Mouse (Mus musculus) 3T3-L1 (cell line): Measurements from ENCODE around the gene Rassf6.

Experiments used
- DNase-seq: peaks from one replicate; pipeline ENCODE4 v3.0.0-alpha.2; 2015; ENCODE audit warnings: low read depth, low spot score

Gene Rassf6

DNA sequence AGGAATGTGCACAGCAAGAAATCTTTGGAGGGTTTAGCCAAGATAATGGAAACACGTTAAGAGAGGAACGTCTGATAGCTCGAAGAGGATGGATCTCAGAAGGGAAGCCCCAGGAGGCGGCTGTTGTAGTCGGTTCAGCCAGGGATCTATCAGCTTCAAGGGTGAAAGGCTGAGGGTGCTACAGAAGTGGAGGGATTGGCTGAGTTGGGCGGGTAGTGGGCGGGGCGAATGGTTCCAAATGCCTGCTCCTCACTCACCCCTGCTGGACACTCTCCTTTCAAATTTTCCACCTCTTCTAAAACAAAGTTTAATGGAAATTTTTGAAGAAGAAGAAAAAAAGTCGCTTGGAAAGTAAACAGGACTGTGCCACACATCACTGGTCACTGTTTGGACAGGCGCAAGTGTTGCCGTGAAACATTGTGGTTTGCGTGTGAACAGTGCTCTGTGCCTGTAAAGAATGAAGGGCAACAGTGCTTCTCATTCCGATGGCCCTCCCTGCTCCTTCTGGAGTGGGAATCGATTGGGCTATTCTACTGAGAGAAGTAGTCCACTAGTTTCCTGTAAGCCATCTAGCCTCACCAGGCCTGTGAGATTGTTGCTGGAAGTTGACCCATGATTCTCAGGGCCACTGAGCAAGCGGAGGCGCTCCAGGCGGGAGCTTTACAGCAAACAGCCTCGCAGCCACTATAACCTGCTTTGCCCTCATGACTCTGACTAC lies 15.6 kb downstream of the Rassf6 start:
- DNase-seq = no peak

DNA sequence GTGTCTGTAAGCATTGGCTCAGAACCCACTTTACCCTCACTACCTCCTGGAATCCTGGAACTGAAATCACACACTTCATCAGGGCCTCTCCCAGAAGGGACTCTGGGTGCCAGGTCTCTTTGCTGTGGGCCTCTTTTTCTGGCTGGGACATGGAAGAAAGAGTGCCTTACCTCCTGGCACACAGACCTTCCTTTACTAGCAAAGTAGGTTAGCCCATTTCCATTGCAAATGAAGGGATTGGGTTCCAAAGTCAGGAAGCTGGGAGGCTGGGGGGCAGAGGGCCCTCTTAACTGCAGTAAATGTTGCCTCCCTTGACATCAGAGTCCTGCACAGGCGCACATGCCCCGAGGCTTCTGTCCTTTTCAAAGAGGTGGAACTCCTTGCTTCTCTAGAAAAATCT lies 17.2 kb downstream of the Rassf6 start:
- no peak for DNase-seq

DNA sequence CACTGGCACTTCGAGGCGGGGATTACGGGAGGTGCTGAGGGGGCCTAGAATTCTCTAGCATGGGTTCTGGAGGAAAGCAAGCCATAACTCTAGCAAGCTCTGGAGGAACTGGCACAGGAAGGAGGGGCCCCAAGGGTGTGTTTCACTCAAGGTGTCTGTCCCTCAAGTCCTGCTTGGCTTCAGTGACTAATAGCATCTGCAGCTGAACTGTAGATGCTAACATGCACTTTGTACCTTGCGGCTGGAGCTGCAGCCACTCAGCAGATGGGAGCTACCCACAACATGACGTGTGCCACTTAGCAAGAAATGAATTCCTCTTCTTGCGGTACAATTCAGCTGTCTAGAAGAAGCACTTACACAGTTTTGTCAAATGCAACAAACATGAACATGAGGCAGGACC lies 18.7 kb downstream of the Rassf6 start:
- peak; percentile 60 for DNase-seq

DNA sequence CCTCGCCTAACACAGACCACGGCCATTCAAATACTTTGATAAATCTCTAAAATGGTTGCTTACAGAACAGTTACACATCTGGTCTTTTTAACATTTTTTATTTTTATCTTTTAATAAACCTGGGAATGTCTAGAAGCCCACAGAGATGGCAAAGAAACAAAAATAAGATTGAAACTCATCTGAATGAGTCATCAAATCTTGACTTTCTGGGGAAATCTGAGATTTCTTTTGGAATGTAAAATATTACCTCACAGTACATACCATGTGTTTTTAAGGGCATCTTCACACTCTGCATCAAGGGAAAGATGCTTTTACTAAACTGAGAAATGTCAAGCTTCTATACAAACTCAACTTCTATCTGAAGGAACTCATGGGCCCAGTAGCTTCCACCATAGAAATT lies 19.1 kb downstream of the Rassf6 start:
- peak; percentile 87 for DNase-seq

DNA sequence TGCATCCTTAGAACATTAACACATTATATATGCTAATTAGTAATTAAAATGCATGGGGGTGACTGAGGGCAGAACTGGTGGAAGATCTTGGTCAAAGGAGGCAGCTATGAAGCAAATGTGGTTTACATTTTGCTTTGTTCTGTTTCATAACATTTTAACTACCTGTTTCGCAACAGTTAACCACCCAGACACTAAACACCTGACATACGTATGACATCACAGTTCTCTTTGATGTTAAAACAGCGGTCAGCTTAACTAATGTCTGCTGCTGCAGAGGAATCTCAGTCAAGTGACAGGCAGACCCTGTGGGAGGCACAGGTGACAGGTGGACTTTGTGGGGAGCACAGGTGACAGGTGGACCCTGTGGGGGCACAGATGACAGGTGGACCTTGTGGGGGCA lies 22.6 kb downstream of the Rassf6 start:
- no peak for DNase-seq

DNA sequence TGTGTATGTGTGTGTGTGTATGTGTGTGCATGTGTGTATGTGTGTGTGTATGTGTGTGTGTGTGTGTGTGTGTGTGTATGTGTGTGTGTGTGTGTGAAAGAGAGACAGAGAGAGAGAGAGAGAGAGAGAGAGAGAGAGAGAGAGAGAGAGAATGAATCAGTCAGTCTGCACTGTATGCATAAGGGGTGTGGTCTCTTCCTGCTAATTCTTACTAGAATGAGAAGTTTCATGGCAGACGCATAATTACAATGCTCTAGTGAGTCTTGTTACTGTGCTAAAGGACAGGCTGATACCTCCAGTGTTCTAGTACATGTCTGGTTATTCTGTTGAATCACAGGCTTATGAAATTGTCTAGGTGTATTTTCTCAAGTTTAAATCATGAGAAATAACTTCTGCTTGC lies 27.7 kb downstream of the Rassf6 start:
- DNase-seq = peak; percentile 33

DNA sequence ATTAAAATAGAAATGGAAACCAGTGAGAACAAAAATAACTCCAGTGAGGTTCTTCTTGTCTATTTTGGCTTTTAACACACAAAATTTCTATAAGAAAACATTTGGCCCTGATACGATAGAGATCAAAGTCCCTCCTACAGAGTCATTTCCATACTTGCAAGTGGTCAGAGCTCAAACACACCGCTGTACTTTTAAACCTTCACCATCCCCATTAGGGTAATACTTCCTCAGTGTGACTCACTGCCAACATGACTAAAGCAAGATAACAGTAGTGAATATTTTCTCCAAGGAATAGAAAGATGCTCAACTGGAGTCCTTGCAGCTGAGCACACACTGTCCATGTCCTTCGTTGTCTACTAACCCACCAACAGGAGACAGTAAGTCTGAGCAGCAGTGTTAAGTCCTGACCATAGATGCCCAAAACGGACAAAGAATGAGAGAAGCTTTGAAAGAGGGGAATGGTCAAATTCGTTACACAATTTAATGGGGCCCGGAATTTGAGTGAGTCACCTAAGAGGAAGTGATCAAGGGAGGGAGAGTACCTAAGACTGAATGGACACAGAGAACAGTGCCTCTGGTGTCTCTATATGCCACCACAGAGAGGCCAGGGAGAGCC lies 28.4 kb downstream of the Rassf6 start:
- peak; percentile 85 for DNase-seq

DNA sequence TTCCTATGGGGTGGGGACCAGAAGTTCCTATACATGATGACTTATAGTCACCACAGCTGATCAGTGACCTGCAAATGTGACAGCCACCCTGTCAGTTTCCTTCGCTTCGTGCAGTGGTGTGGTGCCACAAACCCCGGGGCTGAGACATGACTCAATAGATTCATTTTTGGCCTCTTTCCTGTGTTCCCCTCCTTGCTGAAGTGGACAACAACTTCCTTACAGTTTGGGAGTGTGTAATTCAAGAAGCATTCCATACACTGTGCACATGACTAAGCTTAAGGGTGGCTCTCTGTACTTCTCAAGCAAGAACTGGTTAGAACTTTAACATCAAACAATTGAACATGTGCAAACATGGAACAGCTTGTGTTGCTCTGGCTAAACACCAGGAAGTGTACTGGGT lies 29.1 kb downstream of the Rassf6 start:
- DNase-seq = peak; percentile 79

DNA sequence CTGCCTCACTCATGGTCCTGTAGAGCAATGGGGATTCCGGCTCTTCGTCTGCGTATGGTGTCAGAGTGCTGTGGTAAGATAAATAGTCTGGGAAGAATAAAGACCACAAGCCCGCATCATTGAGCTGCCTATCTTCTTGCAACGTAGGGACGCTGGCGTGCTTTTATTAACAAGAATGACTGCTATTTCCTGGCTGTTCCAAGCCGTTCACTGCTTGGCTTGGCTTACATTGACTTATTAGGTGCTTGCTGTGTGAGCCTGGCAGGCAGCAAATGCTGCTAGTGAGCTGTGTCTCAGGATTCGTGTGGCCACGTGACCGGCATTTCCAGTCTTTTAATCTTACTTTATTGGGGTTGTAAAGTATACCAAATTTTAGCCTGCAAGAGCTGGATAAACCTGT lies 31.6 kb downstream of the Rassf6 start:
- no peak for DNase-seq

DNA sequence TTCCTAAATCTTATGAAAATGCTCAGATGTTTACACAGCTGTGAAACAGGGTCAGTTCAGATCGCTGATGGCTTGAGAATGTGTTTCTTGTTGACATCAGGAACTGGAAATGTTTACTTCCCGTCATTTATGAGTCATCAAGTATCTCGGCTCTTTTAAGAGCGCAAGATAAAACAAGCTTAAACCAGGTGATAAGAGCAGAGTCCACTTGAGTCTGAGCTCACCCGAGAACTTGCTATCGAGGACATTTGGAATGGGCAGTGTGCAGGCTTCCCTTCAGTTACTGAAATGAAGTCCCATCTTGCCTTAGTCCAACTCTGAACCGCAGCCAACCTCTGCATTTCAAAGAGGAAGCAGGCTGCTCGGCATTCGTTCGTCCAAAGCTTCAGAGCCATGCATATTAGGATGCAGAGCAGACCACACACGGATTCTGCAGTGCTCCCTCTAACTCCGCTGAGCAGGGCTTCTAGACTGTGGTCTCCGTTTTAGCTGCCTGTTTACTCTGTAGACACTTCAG lies 37.0 kb downstream of the Rassf6 start:
- DNase-seq = peak; percentile 24

DNA sequence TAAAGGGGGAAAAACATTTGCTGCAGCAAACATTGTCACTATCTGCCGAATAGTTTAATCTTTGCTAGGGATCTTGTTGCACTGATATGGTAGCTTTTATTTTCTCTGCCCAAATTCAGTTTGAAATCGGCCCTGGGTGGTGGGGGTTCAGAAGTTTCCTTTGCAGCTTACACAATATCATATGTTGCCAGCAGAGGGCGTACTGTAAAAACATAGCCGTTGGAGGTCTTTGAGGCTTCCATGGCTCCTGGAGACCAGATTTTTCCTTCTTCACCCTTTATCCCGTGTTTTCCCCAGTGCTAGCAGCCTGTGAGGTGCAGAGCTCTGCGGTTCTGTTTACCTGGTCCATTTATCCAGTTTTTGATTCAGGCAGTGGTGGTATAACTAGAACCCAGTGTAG lies 39.0 kb downstream of the Rassf6 start:
- DNase-seq = peak; percentile 85

DNA sequence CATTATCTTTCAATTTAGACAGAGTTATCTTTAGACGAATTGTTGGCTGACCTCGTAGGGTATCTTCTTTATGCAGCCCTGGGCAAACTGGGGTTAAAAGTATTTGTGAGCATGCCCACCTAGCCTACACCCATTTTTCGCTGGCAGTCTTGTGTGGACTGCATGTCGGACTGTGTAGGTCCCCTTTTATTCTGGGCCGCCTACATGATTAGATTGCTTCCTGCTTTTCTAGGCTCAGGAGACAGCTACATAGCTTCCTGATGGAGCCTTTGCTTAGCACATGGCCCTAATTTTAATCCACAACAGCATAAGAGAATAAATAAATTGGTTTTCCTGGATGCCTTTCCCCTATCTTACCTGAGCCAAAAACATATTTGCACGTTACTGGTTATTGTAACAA lies 44.3 kb downstream of the Rassf6 start:
- DNase-seq = no peak

DNA sequence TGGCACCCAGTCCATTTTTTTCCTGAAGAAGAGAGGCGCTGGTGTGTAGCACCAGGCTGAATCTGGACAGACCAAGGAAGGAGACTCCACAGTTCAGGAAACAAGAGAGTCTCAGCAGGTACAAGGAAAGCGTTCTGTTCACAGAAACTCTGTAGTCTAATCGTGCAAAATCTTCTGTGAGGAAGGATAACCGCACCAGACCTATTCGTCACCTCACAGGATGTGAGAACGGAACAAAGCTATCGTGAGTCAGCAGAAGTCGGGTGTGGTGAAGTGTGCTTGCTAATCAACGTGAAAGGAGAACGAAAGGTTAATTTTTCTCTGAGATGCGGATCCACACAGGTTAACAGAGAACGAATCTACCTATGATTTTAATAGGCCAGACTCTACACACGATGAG lies 45.5 kb downstream of the Rassf6 start:
- DNase-seq = no peak

DNA sequence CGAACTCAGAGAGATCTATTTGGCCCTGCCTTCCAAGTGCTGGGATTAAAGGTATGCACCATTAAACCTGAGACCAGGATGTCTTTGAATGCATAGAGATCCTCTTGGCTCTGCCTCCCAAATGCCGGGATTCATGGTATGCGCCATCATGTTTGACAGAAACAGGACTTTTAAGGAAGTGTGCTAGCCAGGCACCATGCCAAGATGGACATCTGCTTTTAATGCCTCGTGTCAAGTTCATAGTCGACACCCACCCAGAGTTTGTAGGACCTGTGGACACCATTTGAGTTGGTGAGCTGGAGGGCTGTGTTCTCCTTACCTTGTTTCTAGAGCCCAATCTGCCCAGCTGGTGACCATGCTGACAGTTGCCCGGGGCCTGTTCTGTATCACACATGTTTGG lies 48.5 kb downstream of the Rassf6 start:
- peak; percentile 64 for DNase-seq

DNA sequence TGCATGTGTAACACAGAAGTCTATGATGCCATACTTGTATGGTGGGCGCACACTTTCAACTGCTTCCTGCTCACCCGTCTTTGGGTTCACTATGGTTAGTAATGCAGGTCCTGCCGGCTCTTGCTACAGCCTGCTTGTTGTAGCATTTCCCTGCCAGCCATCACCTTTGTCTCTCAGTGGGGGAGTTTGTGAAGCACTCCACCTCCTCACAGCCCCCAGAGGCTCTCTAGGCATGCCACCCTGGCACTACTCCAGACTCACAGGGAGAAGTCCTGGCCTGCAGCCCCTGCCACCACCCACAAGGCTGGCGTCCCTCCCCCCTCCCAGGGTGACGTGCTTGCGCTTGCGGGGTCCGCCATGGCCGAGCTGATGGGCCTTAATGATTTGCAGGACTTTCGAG lies 49.8 kb downstream of the Rassf6 start:
- DNase-seq = no peak

DNA sequence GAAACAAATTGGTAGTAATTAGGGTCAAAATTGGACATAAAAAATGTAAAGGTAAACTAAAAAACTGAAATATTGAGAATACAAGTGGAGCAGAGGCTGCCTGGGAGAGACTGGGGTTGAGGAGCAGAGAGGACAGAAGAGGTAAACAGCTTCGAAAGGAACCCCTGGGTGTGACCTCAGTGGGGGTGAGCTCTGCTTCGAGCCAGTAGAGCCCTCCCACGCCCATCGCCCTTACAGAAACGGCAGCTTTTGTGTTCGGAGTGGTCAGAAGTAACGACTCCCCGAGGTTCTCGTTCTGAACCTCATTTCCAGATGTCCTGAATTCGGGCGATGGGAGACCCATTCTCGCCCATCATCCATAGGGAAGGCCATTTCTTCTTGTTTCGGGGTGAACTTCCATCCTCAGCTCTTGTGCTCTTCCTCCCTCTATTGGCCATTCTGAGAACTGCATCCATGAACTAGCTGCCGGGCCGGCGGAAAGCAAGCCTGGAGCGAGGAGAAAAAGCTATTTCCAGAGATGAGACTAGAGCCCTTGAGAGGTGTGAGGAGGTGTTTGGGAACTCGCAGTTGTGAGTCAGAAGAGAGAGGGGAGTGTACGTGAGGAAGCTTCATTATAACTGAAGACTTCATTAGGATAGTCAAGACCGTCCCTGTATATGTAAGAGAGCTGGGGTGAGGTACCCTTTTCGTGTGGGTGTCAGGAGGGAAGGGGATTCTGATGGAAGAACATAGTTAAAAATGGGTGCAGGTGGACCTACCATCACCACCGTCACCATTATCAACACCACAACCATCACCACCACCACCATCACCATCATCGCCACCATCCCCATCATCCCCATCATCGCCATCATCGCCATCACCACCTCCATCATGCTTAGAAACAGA lies 51.5 kb downstream of the Rassf6 start:
- peak; percentile 92 for DNase-seq

DNA sequence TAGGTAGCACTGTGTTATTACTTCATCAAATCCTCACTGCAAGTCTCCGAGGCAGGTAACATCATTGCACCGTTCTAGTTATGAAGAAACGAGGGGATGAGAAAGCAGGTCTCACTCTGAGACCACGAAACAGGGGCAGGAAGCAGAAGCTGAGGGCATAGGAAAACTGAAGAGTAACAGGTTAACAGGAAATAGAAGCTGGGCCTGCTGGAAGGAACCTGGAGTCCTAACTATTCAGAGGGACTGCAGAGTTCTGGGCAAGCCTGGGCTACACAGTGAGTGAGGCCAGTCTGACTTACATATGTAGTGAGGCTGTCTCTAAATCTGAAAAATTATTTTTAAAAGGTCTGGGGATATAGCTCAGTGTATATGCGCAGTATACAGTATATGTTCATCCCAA lies 52.4 kb downstream of the Rassf6 start:
- no peak for DNase-seq

DNA sequence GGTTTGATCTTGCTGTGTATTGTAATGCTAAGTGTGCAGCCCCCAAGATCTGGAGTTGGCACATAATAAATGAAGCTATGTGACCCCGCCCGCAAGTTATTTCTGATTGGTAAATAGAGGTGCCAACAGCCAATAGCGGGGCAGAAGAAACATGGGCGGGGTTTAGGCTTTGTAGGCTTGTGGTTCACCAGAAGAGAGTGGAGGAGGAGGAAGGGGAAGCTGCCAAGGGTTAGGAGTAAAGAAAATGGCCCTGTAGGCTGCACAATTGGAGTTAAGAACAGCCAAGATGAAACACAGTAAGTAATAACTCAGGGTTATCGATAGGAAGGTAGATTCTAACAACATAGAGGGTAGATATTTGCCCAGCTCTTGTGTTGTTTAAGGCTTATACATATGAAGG lies 53.9 kb downstream of the Rassf6 start:
- DNase-seq = no peak

DNA sequence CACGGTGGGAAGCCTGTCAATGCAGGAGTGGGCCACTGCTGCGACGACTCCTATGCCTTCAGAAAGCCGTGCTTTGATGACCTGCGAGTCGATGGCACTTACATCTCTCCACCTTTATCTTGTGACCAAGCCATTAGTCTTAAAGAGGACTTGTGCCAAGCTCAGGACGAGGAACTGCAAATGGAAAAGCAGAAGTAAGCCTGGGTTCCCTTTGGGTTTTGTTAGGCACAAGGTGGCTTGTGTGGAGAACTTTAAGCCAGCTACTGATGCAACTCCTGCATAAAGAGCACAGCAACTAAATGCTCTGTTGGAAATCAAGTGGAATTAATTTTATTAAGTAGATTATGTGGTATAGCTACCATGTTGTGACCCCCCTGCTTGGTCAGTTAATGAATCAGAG lies 55.7 kb downstream of the Rassf6 start:
- DNase-seq = no peak

DNA sequence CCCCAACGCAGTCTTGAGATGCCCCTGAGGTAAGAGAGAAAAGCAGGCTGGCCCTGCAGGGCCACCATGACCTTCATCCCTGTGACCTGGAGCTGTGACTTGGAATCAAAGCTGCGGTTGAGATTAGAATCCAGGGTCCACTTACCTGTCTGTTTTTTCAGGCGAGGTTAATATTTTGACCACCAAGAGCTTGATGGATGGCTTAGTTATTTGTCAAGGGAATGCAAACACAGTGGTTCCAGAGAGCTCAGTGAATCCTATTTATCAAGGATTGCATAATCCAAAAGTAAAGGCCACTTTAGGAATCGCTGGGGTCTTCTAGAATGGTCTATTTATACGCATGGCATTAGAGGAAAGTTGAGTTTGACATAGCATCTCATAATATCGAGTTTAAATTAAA lies 58.3 kb downstream of the Rassf6 start:
- DNase-seq = no peak

DNA sequence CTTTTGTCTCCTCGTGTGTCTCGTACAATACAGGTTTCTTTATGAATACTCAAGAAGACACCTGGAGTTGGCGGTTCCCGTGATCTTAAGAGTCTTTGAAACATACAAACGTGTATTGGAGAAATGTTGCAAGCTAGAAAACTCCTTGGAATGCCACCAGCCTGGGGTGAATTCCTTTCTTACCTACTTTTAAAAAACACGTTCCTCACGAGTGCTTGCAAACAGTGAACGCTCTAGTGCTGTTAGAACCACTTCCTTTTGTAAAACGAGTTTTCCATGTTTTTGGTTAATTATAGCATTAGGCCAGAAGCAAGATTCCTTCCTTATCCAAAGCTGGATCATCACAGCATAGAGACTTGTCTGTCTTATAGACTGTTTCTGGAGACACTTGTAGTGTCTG lies 60.9 kb downstream of the Rassf6 start:
- DNase-seq = no peak

DNA sequence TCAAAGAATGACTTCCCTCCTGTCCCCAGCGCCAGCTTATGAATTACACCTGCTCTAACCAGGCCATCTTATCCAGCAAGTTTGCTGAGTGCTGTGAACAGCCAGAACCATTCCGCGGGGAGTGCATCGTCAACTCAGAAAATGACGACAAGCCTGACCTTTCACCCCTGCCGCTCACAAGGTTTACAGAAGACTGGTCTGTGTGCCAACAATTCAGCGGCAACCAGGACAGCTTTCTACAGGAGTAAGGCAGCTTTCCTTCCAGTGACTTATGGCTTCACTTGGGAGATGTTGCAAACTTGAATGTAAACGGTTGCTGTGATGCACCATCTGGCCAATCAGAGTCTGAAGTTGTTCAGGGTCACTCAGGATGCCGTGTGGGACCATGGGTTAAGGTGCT lies 62.7 kb downstream of the Rassf6 start:
- no peak for DNase-seq

DNA sequence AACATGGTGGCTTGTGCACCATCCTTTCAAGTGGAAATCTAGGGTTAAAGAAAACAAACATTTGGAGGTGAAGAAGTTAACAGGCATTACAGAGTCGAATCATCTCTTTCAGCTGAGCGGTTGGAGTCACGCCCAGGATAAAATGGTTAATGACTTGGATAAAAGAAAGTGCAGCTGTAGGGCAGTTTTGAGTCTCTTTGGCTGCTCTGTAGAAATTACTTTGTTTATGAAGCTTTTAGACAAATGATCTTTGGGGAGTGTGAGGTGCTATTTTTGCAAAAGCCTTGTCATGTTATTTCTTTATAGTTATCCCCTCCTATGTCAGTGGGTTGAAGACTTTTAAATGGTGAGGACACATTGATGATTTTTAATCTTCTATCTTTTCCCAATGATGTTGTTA lies 69.2 kb downstream of the Rassf6 start:
- no peak for DNase-seq
